Mouse (Mus musculus) limb, embryonic 12.5 days (tissue): ENCODE results near the gene Polr3b. TPM values are rescaled to one million over a fixed set of nuclear protein-coding genes. Genes with fewer than 3 reads are reported as not detected.

ENCODE experiments used
- ATAC-seq: fragments of 200-750 bp; cut with Nextera tagmentation; 2 replicates; pipeline ENCODE4 v1.8.0; 2017; ENCODE audit warnings: low read depth, moderate TSS enrichment; ENCODE audit not compliant: insufficient number of reproducible peaks, insufficient read depth, low FRiP score, low TSS enrichment
- H3K27ac ChIP-seq: fragments of 300-500 bp; sonication (generic); 2 replicates; pipeline ENCODE4 v1.5.1; 2016; ENCODE audit warnings: mild to moderate bottlenecking, moderate library complexity
- H3K27me3 ChIP-seq: fragments of 300-500 bp; sonication (generic); 2 replicates; pipeline ENCODE4 v1.6.1; 2016; ENCODE audit warnings: mild to moderate bottlenecking, moderate library complexity
- H3K36me3 ChIP-seq: fragments of 300-500 bp; sonication (generic); 2 replicates; pipeline ENCODE4 v1.6.1; 2016; ENCODE audit warnings: mild to moderate bottlenecking, moderate library complexity
- H3K4me1 ChIP-seq: fragments of 300-500 bp; sonication (generic); replicated peaks from 2 replicates; pipeline ENCODE4 v1.6.1; 2016
- H3K4me2 ChIP-seq: fragments of 300-500 bp; sonication (generic); 2 replicates; pipeline ENCODE4 v1.6.1; 2016; ENCODE audit warnings: mild to moderate bottlenecking, moderate library complexity
- H3K4me3 ChIP-seq: fragments of 300-500 bp; sonication (generic); replicated peaks from 2 replicates; pipeline ENCODE4 v1.5.1; 2016; ENCODE audit warnings: mild to moderate bottlenecking
- H3K9ac ChIP-seq: fragments of 300-500 bp; sonication (generic); replicated peaks from 2 replicates; pipeline ENCODE4 v1.6.1; 2016; ENCODE audit warnings: mild to moderate bottlenecking, moderate library complexity
- H3K9me3 ChIP-seq: fragments of 300-500 bp; sonication (generic); 2 replicates; pipeline ENCODE4 v1.6.1; 2016; ENCODE audit warnings: mild to moderate bottlenecking, moderate library complexity
- WGBS: fragments of 180-500 bp; shearing (Covaris S2); methylation state at CpG from one replicate; pipeline ENCODE4 v1.1.7; 2016; 5-methylcytosine and 5-hydroxymethylcytosine counted together
- polyA plus RNA-seq: library from polyadenylated mRNA; unstranded; fragments of >200 nt; fragmentation: Nextera tagmentation; extraction: Ambion mirVana; gene quantifications from 2 replicates; pipeline ENCODE4 v1.2.1, GENCODE M21; 2016

Polr3b gene
- polyA plus RNA-seq, 1 experiment from 2014 or later, result 20.3 TPM

GRCm38 (mm10) chr10:84585294-84585650 is 36.8 kb upstream of the Polr3b start:
- no peak overlapping the region for H3K27ac ChIP-seq
- H3K4me2 ChIP-seq, result no peak overlapping the region
- H3K9me3 ChIP-seq, result no peaks in the 10 kb centered on the region
- H3K9ac ChIP-seq, result no peak overlapping the region
- WGBS, result 79% methylated on average over 2 of the region's 2 CpGs
- no peaks in the 10 kb centered on the region for H3K27me3 ChIP-seq
- peaks cover 6% of the 10 kb centered on the region; the same call in 1 of the 2 replicates for H3K36me3 ChIP-seq
- H3K4me1 ChIP-seq, result 0 out of 2 replicates have a peak, but pooled peaks cover 4% of the 10 kb centered on the region
- H3K4me3 ChIP-seq, result no peak overlapping the region
- no peak for ATAC-seq

GRCm38 (mm10) chr10:84590956-84591355 is 31.1 kb upstream of the Polr3b start:
- 79% methylated on average over 14 of the region's 14 CpGs for WGBS
- no peak for ATAC-seq
- Histone ChIP-seq H3K9me3 (no peaks in the 10 kb centered on the region), H3K9ac (no peak overlapping the region), H3K4me3 (no peak overlapping the region), H3K36me3 (peaks cover 11% of the 10 kb centered on the region; the same call in 1 of the 2 replicates), H3K27ac (no peak overlapping the region), H3K27me3 (no peaks in the 10 kb centered on the region), H3K4me2 (no peak overlapping the region), H3K4me1 (0 out of 2 replicates have a peak, but pooled peaks cover 7% of the 10 kb centered on the region)

- no peak overlapping the region for H3K27ac ChIP-seq
- H3K9me3 ChIP-seq, result no peaks in the 10 kb centered on the region
- H3K4me3 ChIP-seq, result no peak overlapping the region
- no peak overlapping the region for H3K4me2 ChIP-seq
- 0 out of 2 replicates have a peak, but pooled peaks cover 7% of the 10 kb centered on the region for H3K4me1 ChIP-seq
- 84% methylated on average over 2 of the region's 2 CpGs for WGBS
- no peak for ATAC-seq
- H3K27me3 ChIP-seq, result no peaks in the 10 kb centered on the region
- H3K9ac ChIP-seq, result no peak overlapping the region
- H3K36me3 ChIP-seq, result peaks cover 11% of the 10 kb centered on the region; the same call in 1 of the 2 replicates
Measured at GRCm38 (mm10) chr10:84591640-84592148, 30.4 kb upstream of the Polr3b start.

- ATAC-seq, result no peak
- no peak overlapping the region for H3K9ac ChIP-seq
- no peak overlapping the region for H3K4me2 ChIP-seq
- no peak overlapping the region for H3K4me3 ChIP-seq
- H3K27ac ChIP-seq, result no peak overlapping the region
- H3K4me1 ChIP-seq, result 0 out of 2 replicates have a peak, but pooled peaks cover 7% of the 10 kb centered on the region
- H3K27me3 ChIP-seq, result no peaks in the 10 kb centered on the region
- WGBS, result 60% methylated on average over 3 of the region's 3 CpGs
- H3K9me3 ChIP-seq, result no peaks in the 10 kb centered on the region
- peaks cover 11% of the 10 kb centered on the region; the same call in 1 of the 2 replicates for H3K36me3 ChIP-seq
Measured at GRCm38 (mm10) chr10:84592745-84593144, 29.3 kb upstream of the Polr3b start.

GRCm38 (mm10) chr10:84597127-84597785 is 24.8 kb upstream of the Polr3b start:
- ATAC-seq, result no peak
- Histone ChIP-seq H3K4me3 (no peak overlapping the region), H3K27ac (no peak overlapping the region), H3K4me2 (no peak overlapping the region), H3K9ac (no peak overlapping the region), H3K4me1 (0 out of 2 replicates have a peak, but pooled peaks cover 7% of the 10 kb centered on the region), H3K36me3 (no peaks in the 10 kb centered on the region), H3K27me3 (no peaks in the 10 kb centered on the region), H3K9me3 (no peaks in the 10 kb centered on the region)
- WGBS, result 71% methylated on average over 3 of the region's 3 CpGs

- Histone ChIP-seq H3K9me3 (no peaks in the 10 kb centered on the region), H3K4me2 (no peak overlapping the region), H3K9ac (no peak overlapping the region), H3K4me3 (no peak overlapping the region), H3K27me3 (no peaks in the 10 kb centered on the region), H3K36me3 (no peaks in the 10 kb centered on the region), H3K4me1 (no peaks in the 10 kb centered on the region), H3K27ac (no peak overlapping the region)
- no peak for ATAC-seq
- 43% methylated on average over 1 of the region's 1 CpGs for WGBS
Measured at GRCm38 (mm10) chr10:84598172-84598571, 23.9 kb upstream of the Polr3b start.

GRCm38 (mm10) chr10:84600136-84600535 is 22.0 kb upstream of the Polr3b start:
- Histone ChIP-seq H3K9me3 (no peaks in the 10 kb centered on the region), H3K27me3 (no peaks in the 10 kb centered on the region), H3K9ac (no peak overlapping the region), H3K36me3 (no peaks in the 10 kb centered on the region), H3K4me2 (no peak overlapping the region), H3K4me3 (no peak overlapping the region), H3K4me1 (no peaks in the 10 kb centered on the region), H3K27ac (no peak overlapping the region)
- ATAC-seq, result no peak
- WGBS, result 87% methylated on average over 6 of the region's 6 CpGs

GRCm38 (mm10) chr10:84604335-84604734 is 17.8 kb upstream of the Polr3b start:
- 80% methylated on average over 1 of the region's 1 CpGs for WGBS
- H3K9ac ChIP-seq, result no peak overlapping the region
- no peak for ATAC-seq

GRCm38 (mm10) chr10:84608361-84608760 is 13.7 kb upstream of the Polr3b start:
- no peak for ATAC-seq
- H3K27ac ChIP-seq, result no peak overlapping the region

More at GRCm38 (mm10) chr10:84604335-84604734, 17.8 kb upstream of the Polr3b start:
- no peak overlapping the region for H3K4me3 ChIP-seq
- no peaks in the 10 kb centered on the region for H3K27me3 ChIP-seq
- H3K4me1 ChIP-seq, result no peaks in the 10 kb centered on the region
- no peak overlapping the region for H3K4me2 ChIP-seq
- H3K27ac ChIP-seq, result no peak overlapping the region
- H3K36me3 ChIP-seq, result peaks cover 6% of the 10 kb centered on the region; the same call in 1 of the 2 replicates
- H3K9me3 ChIP-seq, result no peaks in the 10 kb centered on the region

GRCm38 (mm10) chr10:84610324-84610723 is 11.8 kb upstream of the Polr3b start:
- H3K4me2 ChIP-seq, result no peak overlapping the region
- peak overlapping the region; percentile 37; the same call in 1 of the 2 replicates for H3K27ac ChIP-seq

More at GRCm38 (mm10) chr10:84608361-84608760, 13.7 kb upstream of the Polr3b start:
- H3K36me3 ChIP-seq, result peaks cover 6% of the 10 kb centered on the region; the same call in 1 of the 2 replicates
- peaks cover 6% of the 10 kb centered on the region for H3K4me1 ChIP-seq
- WGBS, result 88% methylated on average over 3 of the region's 3 CpGs
- no peaks in the 10 kb centered on the region for H3K27me3 ChIP-seq
- H3K4me2 ChIP-seq, result no peak overlapping the region
- H3K9ac ChIP-seq, result no peak overlapping the region
- no peak overlapping the region for H3K4me3 ChIP-seq
- H3K9me3 ChIP-seq, result no peaks in the 10 kb centered on the region

GRCm38 (mm10) chr10:84610783-84611182 is 11.3 kb upstream of the Polr3b start:
- peaks cover 6% of the 10 kb centered on the region for H3K4me1 ChIP-seq
- no peak for ATAC-seq
- WGBS, result 71% methylated on average over 3 of the region's 3 CpGs

More at GRCm38 (mm10) chr10:84610324-84610723, 11.8 kb upstream of the Polr3b start:
- Histone ChIP-seq H3K9me3 (no peaks in the 10 kb centered on the region), H3K4me1 (peaks cover 6% of the 10 kb centered on the region), H3K27me3 (no peaks in the 10 kb centered on the region), H3K9ac (no peak overlapping the region), H3K36me3 (peaks cover 10% of the 10 kb centered on the region; the same call in 1 of the 2 replicates), H3K4me3 (no peak overlapping the region)
- no peak for ATAC-seq
- WGBS, result 15% methylated on average over 4 of the region's 4 CpGs

More at GRCm38 (mm10) chr10:84610783-84611182, 11.3 kb upstream of the Polr3b start:
- no peak overlapping the region for H3K4me2 ChIP-seq
- H3K9me3 ChIP-seq, result no peaks in the 10 kb centered on the region
- no peak overlapping the region for H3K4me3 ChIP-seq
- peaks cover 8% of the 10 kb centered on the region; the same call in 1 of the 2 replicates for H3K36me3 ChIP-seq
- no peak overlapping the region; the same call in 1 of the 2 replicates for H3K27ac ChIP-seq
- no peaks in the 10 kb centered on the region for H3K27me3 ChIP-seq
- H3K9ac ChIP-seq, result no peak overlapping the region
